Mouse (Mus musculus) midbrain, embryonic 11.5 days (tissue): ENCODE data around the gene Sntb2. TPM values are rescaled to one million over a fixed set of nuclear protein-coding genes. Genes with fewer than 3 reads are reported as not detected.

Experiments
- ATAC-seq: fragments of 200-750 bp; cut with Nextera tagmentation; 2 replicates; pipeline ENCODE4 v1.8.0; 2017; ENCODE audit warnings: moderate TSS enrichment, moderate library complexity; ENCODE audit not compliant: low FRiP score
- DNase-seq: peaks from one replicate; pipeline ENCODE4 v3.0.0; 2015; ENCODE audit warnings: low spot score; ENCODE audit errors: missing footprints
- H3K27ac ChIP-seq: fragments of 300-500 bp; sonication (generic); 2 replicates; pipeline ENCODE4 v1.5.1; 2014; ENCODE audit warnings: low read depth, low read length
- H3K27me3 ChIP-seq: fragments of 300-500 bp; sonication (generic); 2 replicates; pipeline ENCODE4 v1.6.1; 2014; ENCODE audit warnings: mild to moderate bottlenecking, low read length, moderate library complexity, mixed read lengths; ENCODE audit not compliant: control insufficient read depth, insufficient read depth
- H3K36me3 ChIP-seq: fragments of 300-500 bp; sonication (generic); 2 replicates; pipeline ENCODE4 v1.6.1; 2014; ENCODE audit warnings: mild to moderate bottlenecking, low read length, moderate library complexity, mixed read lengths; ENCODE audit not compliant: control insufficient read depth, insufficient read depth
- H3K4me1 ChIP-seq: fragments of 300-500 bp; sonication (generic); 2 replicates; pipeline ENCODE4 v1.6.1; 2014; ENCODE audit warnings: low read length; ENCODE audit not compliant: control insufficient read depth, insufficient read depth
- H3K4me2 ChIP-seq: fragments of 300-500 bp; sonication (generic); 2 replicates; pipeline ENCODE4 v1.6.1; 2014; ENCODE audit warnings: mild to moderate bottlenecking, moderate library complexity
- H3K4me3 ChIP-seq: fragments of 300-500 bp; sonication (generic); 2 replicates; pipeline ENCODE4 v1.5.1; 2014; ENCODE audit warnings: low read depth, low read length
- H3K9ac ChIP-seq: fragments of 300-500 bp; sonication (generic); 2 replicates; pipeline ENCODE4 v1.6.1; 2014; ENCODE audit warnings: low read length
- H3K9me3 ChIP-seq: fragments of 300-500 bp; sonication (generic); 2 replicates; pipeline ENCODE4 v1.6.1; 2016; ENCODE audit warnings: low read length; ENCODE audit not compliant: control insufficient read depth
- WGBS: fragments of 180-500 bp; shearing (Covaris S2); extraction: QIAGEN DNeasy Blood & Tissue Kit; methylation state at CpG from one replicate; pipeline ENCODE4 v1.1.7; 2014; 5-methylcytosine and 5-hydroxymethylcytosine counted together
- polyA plus RNA-seq: library from polyadenylated mRNA; unstranded; fragments of >200 nt; fragmentation: Nextera tagmentation; extraction: Ambion mirVana; gene quantifications from 2 replicates; pipeline ENCODE4 v1.2.1, GENCODE M21; 2014

Gene Sntb2
- polyA plus RNA-seq: 5.9 and 6.2 TPM in 2 replicates

- 0% methylated on average over 37 of the region's 41 CpGs for WGBS
- Histone ChIP-seq H3K9me3 (no peaks in the 10 kb centered on the region), H3K4me3 (peak within 1 kb of the TSS; percentile 87), H3K27me3 (peaks cover 4% of the 10 kb centered on the region; the same call in 1 of the 2 replicates), H3K9ac (peak within 1 kb of the TSS; percentile 94), H3K4me2 (peak within 1 kb of the TSS; percentile 73), H3K4me1 (peaks cover 16% of the 10 kb centered on the region; the same call in 1 of the 2 replicates), H3K36me3 (no peaks in the 10 kb centered on the region), H3K27ac (peak within 1 kb of the TSS; percentile 75)
- peak; percentile 90 for ATAC-seq
- DNase-seq: peak; percentile 100
These were observed at the start of gene Sntb2 for GRCm38 (mm10) chr8:106935324-106935869. Gene Sntb2, plus strand, starts transcription at chr8:106935750.

GRCm38 (mm10) chr8:106887336-106888189 lies 48.0 kb upstream of the Sntb2 start:
- Histone ChIP-seq H3K9me3 (no peaks in the 10 kb centered on the region), H3K4me3 (no peak overlapping the region), H3K27ac (no peak overlapping the region), H3K36me3 (peaks cover 12% of the 10 kb centered on the region), H3K4me2 (no peak overlapping the region), H3K27me3 (no peaks in the 10 kb centered on the region), H3K4me1 (peaks cover 4% of the 10 kb centered on the region; the same call in 1 of the 2 replicates), H3K9ac (no peak overlapping the region)
- ATAC-seq (no peak; the same call in 1 of the 2 replicates), DNase-seq (peak; percentile 96)
- WGBS: 47% methylated on average over 5 of the region's 5 CpGs

- Histone ChIP-seq H3K27ac (no peak overlapping the region), H3K36me3 (peaks cover 12% of the 10 kb centered on the region), H3K9me3 (no peaks in the 10 kb centered on the region), H3K9ac (no peak overlapping the region), H3K4me1 (peaks cover 4% of the 10 kb centered on the region; the same call in 1 of the 2 replicates), H3K4me3 (no peak overlapping the region), H3K27me3 (no peaks in the 10 kb centered on the region), H3K4me2 (no peak overlapping the region)
- DNase-seq (no peak), ATAC-seq (no peak)
- 97% methylated on average over 3 of the region's 3 CpGs for WGBS
These were observed 46.7 kb upstream of the Sntb2 start for GRCm38 (mm10) chr8:106888803-106889202.

GRCm38 (mm10) chr8:106892210-106892805 lies 43.2 kb upstream of the Sntb2 start:
- Histone ChIP-seq H3K36me3 (no peaks in the 10 kb centered on the region), H3K4me1 (peaks cover 9% of the 10 kb centered on the region; the same call in 1 of the 2 replicates), H3K9me3 (no peaks in the 10 kb centered on the region), H3K27ac (peak overlapping the region; percentile 90), H3K27me3 (no peaks in the 10 kb centered on the region), H3K9ac (peak overlapping the region; percentile 97), H3K4me3 (peak overlapping the region; percentile 88), H3K4me2 (peak overlapping the region; percentile 64)
- ATAC-seq (peak; percentile 24; the same call in 1 of the 2 replicates), DNase-seq (peak; percentile 95)
- WGBS: 2% methylated on average over 15 of the region's 15 CpGs

- WGBS: under 1% methylated on average over 54 of the region's 57 CpGs
- DNase-seq: peak; percentile 98
- 0 out of 2 replicates have a peak, but pooled peaks cover under 1% of the 10 kb centered on the region for H3K36me3 ChIP-seq
These were observed 42.6 kb upstream of the Sntb2 start for GRCm38 (mm10) chr8:106892806-106893451.

GRCm38 (mm10) chr8:106893481-106894156 lies 41.9 kb upstream of the Sntb2 start, which contains the start of gene Utp4:
Gene Utp4, plus strand, starts transcription at chr8:106893636.
- no peaks in the 10 kb centered on the region for H3K27me3 ChIP-seq
- H3K36me3 ChIP-seq: 0 out of 2 replicates have a peak, but pooled peaks cover 2% of the 10 kb centered on the region
- peak within 1 kb of the TSS; percentile 88 for H3K4me3 ChIP-seq
- ATAC-seq (peak; percentile 96), DNase-seq (peak; percentile 98)
- under 1% methylated on average over 63 of the region's 63 CpGs for WGBS
- peak within 1 kb of the TSS; percentile 64 for H3K4me2 ChIP-seq
- peaks cover 9% of the 10 kb centered on the region; the same call in 1 of the 2 replicates for H3K4me1 ChIP-seq
- H3K27ac ChIP-seq: peak within 1 kb of the TSS; percentile 90
- H3K9me3 ChIP-seq: no peaks in the 10 kb centered on the region
- peak within 1 kb of the TSS; percentile 97 for H3K9ac ChIP-seq

More at GRCm38 (mm10) chr8:106892806-106893451, 42.6 kb upstream of the Sntb2 start:
- Histone ChIP-seq H3K27me3 (no peaks in the 10 kb centered on the region), H3K9me3 (no peaks in the 10 kb centered on the region), H3K4me1 (peaks cover 9% of the 10 kb centered on the region; the same call in 1 of the 2 replicates), H3K9ac (peak overlapping the region; percentile 97), H3K27ac (peak overlapping the region; percentile 90), H3K4me3 (peak overlapping the region; percentile 88), H3K4me2 (peak overlapping the region; percentile 64)
- peak; percentile 83 for ATAC-seq

GRCm38 (mm10) chr8:106899473-106899872 lies 36.1 kb upstream of the Sntb2 start:
- DNase-seq: no peak
- 91% methylated on average over 5 of the region's 5 CpGs for WGBS
- Histone ChIP-seq H3K27me3 (no peaks in the 10 kb centered on the region), H3K9me3 (no peaks in the 10 kb centered on the region), H3K9ac (no peak overlapping the region), H3K27ac (no peak overlapping the region), H3K4me2 (no peak overlapping the region), H3K4me1 (peaks cover 4% of the 10 kb centered on the region), H3K36me3 (peaks cover 8% of the 10 kb centered on the region; the same call in 1 of the 2 replicates), H3K4me3 (no peak overlapping the region)
- ATAC-seq: no peak
